Mouse (Mus musculus) hindbrain, postnatal 0 days (tissue): ENCODE measurements around the gene Atp9a. TPM values are rescaled to one million over a fixed set of nuclear protein-coding genes. Genes with fewer than 3 reads are reported as not detected.

Experiments
- ATAC-seq: fragments of 200-750 bp; cut with Nextera tagmentation; 2 replicates; pipeline ENCODE4 v1.8.0; 2017; ENCODE audit warnings: mild to moderate bottlenecking, moderate TSS enrichment, moderate library complexity
- DNase-seq: peaks from one replicate; pipeline ENCODE4 v3.0.0-alpha.2; 2015; ENCODE audit warnings: low spot score
- H3K27ac ChIP-seq: fragments of 300-500 bp; sonication (generic); 2 replicates; pipeline ENCODE4 v1.5.1; 2014; ENCODE audit warnings: mild to moderate bottlenecking
- H3K27me3 ChIP-seq: fragments of 300-500 bp; sonication (generic); 2 replicates; pipeline ENCODE4 v1.6.1; 2014; ENCODE audit warnings: low read length, mixed read lengths; ENCODE audit not compliant: insufficient read depth
- H3K36me3 ChIP-seq: fragments of 300-500 bp; sonication (generic); 2 replicates; pipeline ENCODE4 v1.6.1; 2014; ENCODE audit warnings: low read length, mixed read lengths; ENCODE audit not compliant: insufficient read depth
- H3K4me1 ChIP-seq: fragments of 300-500 bp; sonication (generic); 2 replicates; pipeline ENCODE4 v1.6.1; 2014; ENCODE audit warnings: antibody characterized with exemption, low read length, mixed read lengths; ENCODE audit not compliant: insufficient read depth
- H3K4me2 ChIP-seq: fragments of 300-500 bp; sonication (generic); 2 replicates; pipeline ENCODE4 v1.6.1; 2014; ENCODE audit warnings: low read depth, mild to moderate bottlenecking, low read length, moderate library complexity, mixed read lengths
- H3K4me3 ChIP-seq: fragments of 300-500 bp; sonication (generic); 2 replicates; pipeline ENCODE4 v1.5.1; 2014; ENCODE audit warnings: low read length
- H3K9ac ChIP-seq: fragments of 300-500 bp; sonication (generic); replicated peaks from 2 replicates; pipeline ENCODE4 v1.6.1; 2014; ENCODE audit warnings: mild to moderate bottlenecking, low read length, moderate library complexity, mixed read lengths
- H3K9me3 ChIP-seq: fragments of 300-500 bp; sonication (generic); 2 replicates; pipeline ENCODE4 v1.6.1; 2016; ENCODE audit warnings: low read length, mixed read lengths
- CTCF ChIP-seq: IDR thresholded peaks from 2 replicates; pipeline ENCODE4 v1.5.1; 2016; ENCODE audit warnings: antibody characterized with exemption, control low read depth, low read depth
- WGBS: fragments of 180-500 bp; shearing (Covaris S2); extraction: QIAGEN DNeasy Blood & Tissue Kit; methylation state at CpG from one replicate; pipeline ENCODE4 v1.1.7; 2014; 5-methylcytosine and 5-hydroxymethylcytosine counted together
- polyA plus RNA-seq: library from polyadenylated mRNA; unstranded; fragments of >200 nt; fragmentation: Nextera tagmentation; extraction: Ambion mirVana; gene quantifications from 2 replicates; pipeline ENCODE4 v1.2.1, GENCODE M21; 2015
- total RNA-seq: library from RNA; depleted of rRNA; stranded (reverse); fragments of >200 nt; gene quantifications from 2 replicates; pipeline ENCODE4 v1.2.3, GENCODE M21; 2014

Atp9a gene
- total and polyA plus RNA-seq, 2 experiments from 2014 or later: 130 to 607 TPM

- no peak overlapping the region for H3K4me2 ChIP-seq
- no peak overlapping the region for H3K9ac ChIP-seq
- H3K36me3 ChIP-seq: no peaks in the 10 kb centered on the region
- DNase-seq: no peak
- no peaks in the 10 kb centered on the region for H3K4me1 ChIP-seq
- peaks cover 43% of the 10 kb centered on the region for H3K27me3 ChIP-seq
- H3K4me3 ChIP-seq: no peak overlapping the region
- no peak overlapping the region for H3K27ac ChIP-seq
- TF ChIP-seq CTCF: no peak
- 52% methylated on average over 8 of the region's 8 CpGs for WGBS
- ATAC-seq: no peak
- no peaks in the 10 kb centered on the region for H3K9me3 ChIP-seq
These were observed 27.1 kb upstream of the Atp9a start for GRCm38 (mm10) chr2:168769259-168769658.

DNA sequence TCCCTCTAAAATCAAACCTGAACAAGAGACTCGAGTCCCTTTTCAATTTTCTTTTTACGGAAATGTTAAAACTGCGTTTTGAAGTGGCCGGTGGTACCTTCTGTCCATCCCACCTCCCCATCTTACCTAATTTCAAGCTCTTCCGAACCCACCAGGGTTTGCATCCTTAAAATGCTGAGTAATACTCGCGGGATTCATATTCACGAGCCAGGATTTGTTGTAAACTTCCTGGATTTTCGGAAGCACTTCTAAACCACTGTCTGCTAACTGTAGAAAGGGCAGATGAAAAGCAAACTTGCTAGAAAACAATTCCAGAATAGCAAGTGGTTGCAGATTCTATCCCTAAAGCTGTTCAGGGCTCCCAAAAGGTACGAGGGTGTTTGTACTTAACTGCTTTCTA lies 25.4 kb upstream of the Atp9a start, which contains the start of gene Sall4:
TSS of gene Sall4 (minus strand) at position 362 of the 400 bp plus-strand sequence.
- no peak for TF ChIP-seq CTCF
- Histone ChIP-seq H3K27me3 (peaks cover 52% of the 10 kb centered on the region), H3K4me2 (peak within 1 kb of the TSS; percentile 59), H3K27ac (no peak within 1 kb of the TSS), H3K9me3 (no peaks in the 10 kb centered on the region), H3K4me3 (peak within 1 kb of the TSS; percentile 38), H3K36me3 (no peaks in the 10 kb centered on the region), H3K9ac (no peak within 1 kb of the TSS), H3K4me1 (no peaks in the 10 kb centered on the region)
- ATAC-seq (no peak), DNase-seq (no peak)
- 21% methylated on average over 10 of the region's 10 CpGs for WGBS

DNA sequence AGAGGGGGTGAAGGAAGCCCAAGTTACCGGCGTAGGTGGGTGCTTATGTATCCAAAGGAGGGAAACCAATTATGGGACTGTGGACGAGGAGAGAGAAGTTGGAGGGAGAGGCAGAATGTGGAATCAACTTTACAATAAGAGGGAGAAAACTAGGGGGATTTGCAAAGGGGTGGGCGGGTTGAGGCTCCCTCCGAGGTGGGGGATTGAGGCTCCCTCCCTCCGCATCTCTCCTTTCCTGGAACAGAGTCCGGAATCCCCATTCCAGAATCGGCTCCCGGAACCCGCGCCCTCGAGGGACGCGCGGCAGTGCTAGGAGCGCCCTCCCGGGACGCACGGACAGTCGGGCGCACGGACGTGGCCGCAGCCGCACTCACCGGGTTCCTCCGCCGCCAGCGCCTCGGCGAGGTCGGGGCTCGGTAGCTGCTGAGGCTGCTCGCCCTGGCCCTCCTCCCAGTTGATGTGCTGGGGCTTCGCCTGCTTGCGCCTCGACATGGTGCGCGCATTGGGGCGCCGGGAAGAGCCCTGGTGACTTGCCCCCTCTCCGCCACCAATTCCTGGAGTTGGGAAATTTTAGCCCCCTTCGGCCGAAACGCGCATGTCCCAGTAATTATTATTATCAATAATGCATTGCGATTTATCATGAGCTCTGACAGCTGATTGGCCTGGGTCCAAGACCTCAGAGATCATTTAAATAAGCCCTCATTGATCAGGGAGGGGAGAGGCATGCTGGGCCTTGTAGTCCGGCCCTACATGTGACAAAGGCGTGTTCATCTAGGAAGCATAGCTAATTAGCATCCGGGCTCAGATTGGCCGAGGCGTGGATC lies 24.5 kb upstream of the Atp9a start:
- ATAC-seq (peak; percentile 75), DNase-seq (peak; percentile 77)
- Histone ChIP-seq H3K27ac (no peak overlapping the region), H3K4me2 (peak overlapping the region; percentile 59), H3K4me3 (peak overlapping the region; percentile 38), H3K4me1 (no peaks in the 10 kb centered on the region), H3K27me3 (peaks cover 59% of the 10 kb centered on the region), H3K9me3 (no peaks in the 10 kb centered on the region), H3K9ac (no peak overlapping the region), H3K36me3 (no peaks in the 10 kb centered on the region)
- TF ChIP-seq CTCF: no peak
- WGBS: under 1% methylated on average over 52 of the region's 52 CpGs

GRCm38 (mm10) chr2:168765696-168766537 lies 23.7 kb upstream of the Atp9a start:
- TF ChIP-seq CTCF: no peak
- peak overlapping the region; percentile 59 for H3K4me2 ChIP-seq
- H3K9me3 ChIP-seq: no peaks in the 10 kb centered on the region
- WGBS: 1% methylated on average over 64 of the region's 65 CpGs
- H3K27me3 ChIP-seq: peaks cover 65% of the 10 kb centered on the region
- DNase-seq (no peak), ATAC-seq (no peak)
- no peak overlapping the region for H3K27ac ChIP-seq
- peak overlapping the region; percentile 38 for H3K4me3 ChIP-seq
- no peaks in the 10 kb centered on the region for H3K4me1 ChIP-seq
- H3K36me3 ChIP-seq: no peaks in the 10 kb centered on the region
- no peak overlapping the region for H3K9ac ChIP-seq

DNA sequence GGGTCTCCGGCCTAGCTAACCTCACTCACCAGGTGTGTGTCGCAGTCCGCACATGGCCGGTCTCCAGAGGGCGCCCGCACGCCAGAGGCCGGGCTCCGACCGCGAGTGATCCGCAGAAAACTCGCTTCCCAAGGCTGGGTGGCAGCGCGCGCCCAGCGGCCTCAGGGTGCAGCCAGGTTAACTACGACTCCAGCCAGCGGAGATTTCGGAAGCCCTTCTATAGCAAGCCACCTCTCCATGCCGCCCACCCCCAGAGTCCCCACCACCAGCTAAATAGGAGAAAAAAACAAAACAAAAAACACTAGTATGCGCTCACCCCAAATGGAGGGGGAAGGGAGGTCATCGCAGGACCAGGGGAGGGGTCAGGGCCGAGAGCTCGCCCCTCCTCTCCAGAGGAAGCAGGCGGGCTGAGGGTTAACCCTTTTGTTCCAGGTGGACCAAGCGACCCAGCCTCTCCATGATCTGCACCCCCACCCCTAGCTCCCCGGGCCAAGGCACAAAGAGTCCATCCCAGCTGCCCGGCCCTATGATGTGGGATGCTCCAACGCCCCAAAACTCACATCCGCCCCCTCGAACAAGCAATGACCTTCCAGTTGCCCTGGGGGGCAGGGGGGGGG lies 23.0 kb upstream of the Atp9a start:
- H3K4me2 ChIP-seq: peak overlapping the region; percentile 59
- H3K27me3 ChIP-seq: peaks cover 65% of the 10 kb centered on the region
- no peaks in the 10 kb centered on the region for H3K9me3 ChIP-seq
- no peaks in the 10 kb centered on the region for H3K36me3 ChIP-seq
- peak; percentile 67 for TF ChIP-seq CTCF
- peak; percentile 65 for DNase-seq
- no peak overlapping the region for H3K27ac ChIP-seq
- no peak overlapping the region for H3K9ac ChIP-seq
- no peaks in the 10 kb centered on the region for H3K4me1 ChIP-seq
- ATAC-seq: peak; percentile 36; the same call in 1 of the 2 replicates
- WGBS: under 1% methylated on average over 32 of the region's 32 CpGs
- peak overlapping the region; percentile 38 for H3K4me3 ChIP-seq

DNA sequence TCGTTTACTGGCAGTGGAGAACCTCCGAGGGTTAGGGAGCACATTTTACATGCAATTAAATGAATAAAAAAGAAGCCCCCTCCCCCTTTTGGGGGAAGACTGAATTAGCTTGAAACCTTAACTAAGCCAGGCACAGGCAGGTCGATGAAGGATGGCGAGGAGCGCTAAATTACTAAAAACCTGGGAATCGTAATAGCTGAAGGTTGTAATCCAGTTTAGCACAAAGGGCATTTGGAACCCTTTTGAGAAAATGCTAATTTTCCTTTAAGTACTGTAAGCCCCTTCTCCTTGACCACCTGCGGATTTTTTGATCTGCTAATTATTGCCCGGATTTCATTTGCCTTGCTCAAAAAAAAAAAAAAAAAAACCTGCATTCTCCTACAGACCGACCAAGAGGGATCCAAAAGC lies 22.3 kb upstream of the Atp9a start:
- Histone ChIP-seq H3K36me3 (no peaks in the 10 kb centered on the region), H3K9me3 (no peaks in the 10 kb centered on the region), H3K4me1 (no peaks in the 10 kb centered on the region), H3K9ac (no peak overlapping the region), H3K27me3 (peaks cover 61% of the 10 kb centered on the region), H3K4me3 (no peak overlapping the region), H3K4me2 (no peak overlapping the region), H3K27ac (no peak overlapping the region)
- no peak for ATAC-seq
- TF ChIP-seq CTCF: no peak
- DNase-seq: no peak
- whole genome bisulfite sequencing: 10% methylated on average over 9 of the region's 9 CpGs
